Mouse (Mus musculus) heart, embryonic 11.5 days (tissue): ENCODE data around the gene Olfr658. TPM values are rescaled to one million over a fixed set of nuclear protein-coding genes. Genes with fewer than 3 reads are reported as not detected.

ENCODE experiments used
- ATAC-seq: fragments of 200-750 bp; cut with Nextera tagmentation; replicated peaks from 2 replicates; pipeline ENCODE4 v1.8.0; 2017; ENCODE audit warnings: moderate library complexity; ENCODE audit not compliant: insufficient number of reproducible peaks, low FRiP score, low TSS enrichment
- H3K27ac ChIP-seq: fragments of 300-500 bp; sonication (generic); 2 replicates; pipeline ENCODE4 v1.5.1; 2014; ENCODE audit warnings: mild to moderate bottlenecking, low read depth, low read length
- H3K27me3 ChIP-seq: fragments of 300-500 bp; sonication (generic); 2 replicates; pipeline ENCODE4 v1.6.1; 2014; ENCODE audit warnings: mild to moderate bottlenecking, low read length, mixed read lengths; ENCODE audit not compliant: control insufficient read depth, insufficient read depth
- H3K36me3 ChIP-seq: fragments of 300-500 bp; sonication (generic); 2 replicates; pipeline ENCODE4 v1.6.1; 2014; ENCODE audit warnings: mild to moderate bottlenecking, low read length, moderate library complexity, mixed read lengths; ENCODE audit not compliant: control insufficient read depth, insufficient read depth
- H3K4me1 ChIP-seq: fragments of 300-500 bp; sonication (generic); 2 replicates; pipeline ENCODE4 v1.6.1; 2014; ENCODE audit warnings: low read length; ENCODE audit not compliant: control insufficient read depth, insufficient read depth
- H3K4me2 ChIP-seq: fragments of 300-500 bp; sonication (generic); 2 replicates; pipeline ENCODE4 v1.6.1; 2014; ENCODE audit warnings: mild to moderate bottlenecking, moderate library complexity
- H3K4me3 ChIP-seq: fragments of 300-500 bp; sonication (generic); 2 replicates; pipeline ENCODE4 v1.5.1; 2014; ENCODE audit warnings: low read depth, low read length
- H3K9ac ChIP-seq: fragments of 300-500 bp; sonication (generic); 2 replicates; pipeline ENCODE4 v1.6.1; 2014; ENCODE audit warnings: mild to moderate bottlenecking, low read depth, low read length, moderate library complexity
- H3K9me3 ChIP-seq: fragments of 300-500 bp; sonication (generic); replicated peaks from 2 replicates; pipeline ENCODE4 v1.6.1; 2016; ENCODE audit warnings: low read length; ENCODE audit not compliant: control insufficient read depth
- WGBS: fragments of 180-500 bp; shearing (Covaris S2); extraction: QIAGEN DNeasy Blood & Tissue Kit; methylation state at CpG from one replicate; pipeline ENCODE4 v1.1.7; 2014; ENCODE audit not compliant: insufficient replicate concordance; 5-methylcytosine and 5-hydroxymethylcytosine counted together
- polyA plus RNA-seq: library from polyadenylated mRNA; unstranded; fragments of >200 nt; fragmentation: Nextera tagmentation; extraction: Ambion mirVana; gene quantifications from 2 replicates; pipeline ENCODE4 v1.2.1, GENCODE M21; 2014

Gene Olfr658
- 0.09 TPM in 1 of 2 replicates, not detected in the other for polyA plus RNA-seq

GRCm38 (mm10) chr7:104646841-104647482 is at the start of gene Olfr658:
Gene Olfr658 (minus strand): TSS chr7:104647305.
- no peaks in the 10 kb centered on the region for H3K4me1 ChIP-seq
- H3K4me2 ChIP-seq: peak within 1 kb of the TSS; percentile 59
- no peaks in the 10 kb centered on the region for H3K9me3 ChIP-seq
- no peak within 1 kb of the TSS for H3K9ac ChIP-seq
- peak; percentile 81; the same call in 1 of the 2 replicates for ATAC-seq
- peak within 1 kb of the TSS; percentile 29; the same call in 1 of the 2 replicates for H3K4me3 ChIP-seq
- 23% methylated on average over 21 of the region's 22 CpGs for WGBS
- H3K36me3 ChIP-seq: no peaks in the 10 kb centered on the region
- no peak within 1 kb of the TSS for H3K27ac ChIP-seq
- no peaks in the 10 kb centered on the region for H3K27me3 ChIP-seq

DNA sequence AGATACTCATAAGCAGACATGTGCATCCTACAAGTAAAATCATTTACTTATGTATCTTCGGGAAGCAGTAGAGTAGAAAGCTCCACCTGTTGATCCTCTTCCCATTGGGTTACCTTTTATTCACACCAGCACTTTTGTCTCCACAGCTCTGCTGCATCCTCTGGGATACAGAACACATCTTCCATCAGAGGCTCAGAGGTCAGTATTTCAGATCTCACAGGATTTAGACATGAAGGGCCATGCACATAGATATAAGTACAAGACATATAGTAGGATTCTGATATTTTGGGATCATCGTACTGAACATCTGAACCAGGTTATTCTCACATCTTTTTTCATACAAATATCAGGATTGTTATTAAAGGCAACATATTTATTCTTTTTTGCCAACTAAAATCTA is 39.1 kb upstream of the Olfr658 start, which contains the start of gene Olfr661:
Olfr661 (plus strand) TSS at position 301 of the 400 bp plus-strand sequence.
- 79% methylated on average over 2 of the region's 2 CpGs for WGBS
- no peak within 1 kb of the TSS for H3K4me2 ChIP-seq
- no peaks in the 10 kb centered on the region for H3K36me3 ChIP-seq
- no peak within 1 kb of the TSS for H3K4me3 ChIP-seq
- no peaks in the 10 kb centered on the region for H3K27me3 ChIP-seq
- H3K27ac ChIP-seq: no peak within 1 kb of the TSS
- no peak within 1 kb of the TSS for H3K9ac ChIP-seq
- no peaks in the 10 kb centered on the region for H3K4me1 ChIP-seq
- no peaks in the 10 kb centered on the region for H3K9me3 ChIP-seq
- no peak for ATAC-seq

DNA sequence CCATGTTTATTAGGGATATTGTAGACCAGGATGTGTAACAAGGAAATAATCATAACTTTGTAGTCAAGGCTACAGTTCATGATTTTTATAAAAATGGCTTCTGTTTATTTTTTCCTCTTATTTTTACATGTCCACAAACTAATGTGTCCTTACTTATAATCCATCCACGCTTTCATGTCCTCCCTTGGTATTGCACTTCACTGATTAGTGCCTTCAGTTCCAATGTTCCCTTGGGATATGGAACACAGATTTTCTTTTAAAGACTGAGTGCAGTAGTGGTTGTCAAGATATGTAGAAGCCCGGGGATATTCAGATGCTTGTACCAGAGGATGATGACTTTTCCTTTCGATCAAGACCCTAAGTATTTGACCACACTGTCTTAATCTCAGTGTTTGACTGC is 19.3 kb upstream of the Olfr658 start, which contains the start of gene Olfr659:
Olfr659 (plus strand) TSS at position 301 of the 400 bp plus-strand sequence.
- Histone ChIP-seq H3K9me3 (no peaks in the 10 kb centered on the region), H3K4me3 (no peak within 1 kb of the TSS), H3K27me3 (no peaks in the 10 kb centered on the region), H3K27ac (no peak within 1 kb of the TSS), H3K4me2 (no peak within 1 kb of the TSS), H3K36me3 (no peaks in the 10 kb centered on the region), H3K9ac (no peak within 1 kb of the TSS), H3K4me1 (no peaks in the 10 kb centered on the region)
- WGBS: 80% methylated on average over 3 of the region's 3 CpGs
- no peak for ATAC-seq

DNA sequence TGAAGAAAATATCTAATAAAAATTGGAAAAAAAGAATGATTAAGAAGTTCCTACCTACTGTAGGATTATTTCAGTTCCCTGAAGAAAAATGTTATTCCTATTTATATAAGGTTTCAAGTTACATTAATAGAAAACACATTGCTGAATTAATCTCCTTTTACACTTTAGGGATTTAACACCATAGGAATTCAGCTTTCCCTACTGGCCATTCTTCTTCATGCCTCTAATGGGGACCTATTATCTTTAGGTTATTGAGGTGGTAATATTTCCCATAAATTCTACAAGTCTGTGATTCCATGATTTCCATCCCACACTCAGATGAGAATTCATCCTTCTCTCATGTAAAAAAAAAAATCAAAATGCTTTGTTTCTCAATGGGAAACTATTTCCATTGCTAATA is 22.6 kb downstream of the Olfr658 start, which contains the start of gene Olfr657:
Olfr657 (plus strand) TSS at position 301 of the 400 bp plus-strand sequence.
- H3K4me1 ChIP-seq: no peaks in the 10 kb centered on the region
- no peak for ATAC-seq
- no peak within 1 kb of the TSS for H3K9ac ChIP-seq
- H3K27ac ChIP-seq: no peak within 1 kb of the TSS
- no peak within 1 kb of the TSS for H3K4me3 ChIP-seq
- H3K4me2 ChIP-seq: no peak within 1 kb of the TSS
- H3K27me3 ChIP-seq: no peaks in the 10 kb centered on the region
- no peaks in the 10 kb centered on the region for H3K36me3 ChIP-seq
- no peaks in the 10 kb centered on the region for H3K9me3 ChIP-seq

GRCm38 (mm10) chr7:104613655-104614054 is 33.5 kb downstream of the Olfr658 start, which contains the start of gene Olfr656:
Gene Olfr656 (plus strand): TSS chr7:104613955.
- Histone ChIP-seq H3K9ac (no peak within 1 kb of the TSS), H3K9me3 (no peaks in the 10 kb centered on the region), H3K4me3 (no peak within 1 kb of the TSS), H3K36me3 (no peaks in the 10 kb centered on the region), H3K4me2 (no peak within 1 kb of the TSS), H3K27me3 (no peaks in the 10 kb centered on the region), H3K4me1 (no peaks in the 10 kb centered on the region), H3K27ac (no peak within 1 kb of the TSS)
- ATAC-seq: no peak
- WGBS: 75% methylated on average over 4 of the region's 4 CpGs

- Histone ChIP-seq H3K9me3 (0 out of 2 replicates have a peak, but pooled peaks cover 2% of the 10 kb centered on the region), H3K27me3 (no peaks in the 10 kb centered on the region)
- no peak for ATAC-seq
Measured at GRCm38 (mm10) chr7:104604727-104605126, 42.4 kb downstream of the Olfr658 start.

GRCm38 (mm10) chr7:104603173-104603572 is 43.9 kb downstream of the Olfr658 start:
- no peaks in the 10 kb centered on the region for H3K4me1 ChIP-seq
- H3K9me3 ChIP-seq: 0 out of 2 replicates have a peak, but pooled peaks cover 2% of the 10 kb centered on the region
- H3K4me2 ChIP-seq: no peak overlapping the region
- H3K27me3 ChIP-seq: no peaks in the 10 kb centered on the region
- no peak overlapping the region for H3K27ac ChIP-seq
- H3K4me3 ChIP-seq: no peak overlapping the region
- no peak for ATAC-seq
- H3K36me3 ChIP-seq: no peaks in the 10 kb centered on the region
- H3K9ac ChIP-seq: no peak overlapping the region
- WGBS: 2% methylated on average over 3 of the region's 3 CpGs

More at GRCm38 (mm10) chr7:104604727-104605126, 42.4 kb downstream of the Olfr658 start:
- no peak overlapping the region for H3K4me2 ChIP-seq
- no peak overlapping the region for H3K4me3 ChIP-seq
- H3K36me3 ChIP-seq: no peaks in the 10 kb centered on the region
- no peak overlapping the region for H3K9ac ChIP-seq
- no peaks in the 10 kb centered on the region for H3K4me1 ChIP-seq
- no peak overlapping the region for H3K27ac ChIP-seq

GRCm38 (mm10) chr7:104601679-104602078 is 45.4 kb downstream of the Olfr658 start, which contains the start of gene Olfr655:
Gene Olfr655 (minus strand): TSS chr7:104601779.
- no peak within 1 kb of the TSS for H3K4me2 ChIP-seq

More at GRCm38 (mm10) chr7:104601679-104602078, 45.4 kb downstream of the Olfr658 start, which contains the start of gene Olfr655:
- Histone ChIP-seq H3K9me3 (0 out of 2 replicates have a peak, but pooled peaks cover 2% of the 10 kb centered on the region), H3K36me3 (no peaks in the 10 kb centered on the region), H3K27me3 (no peaks in the 10 kb centered on the region), H3K27ac (no peak within 1 kb of the TSS), H3K4me3 (no peak within 1 kb of the TSS), H3K9ac (no peak within 1 kb of the TSS), H3K4me1 (no peaks in the 10 kb centered on the region)
- 85% methylated on average over 2 of the region's 2 CpGs for WGBS
- ATAC-seq: no peak
